Mouse (Mus musculus) layer of hippocampus, adult 2 months (tissue): ENCODE measurements around the gene Bcas1. TPM values are rescaled to one million over a fixed set of nuclear protein-coding genes. Genes with fewer than 3 reads are reported as not detected.
A peak's percentile ranks its signal among the peaks of the same experiment; 100 is the strongest.

Source experiments
- DNase-seq, 2 experiments: peaks; one replicate each; pipeline ENCODE4 v3.0.0; 2022; ENCODE audit warnings: low spot score in 2 of 2
- H3K27ac ChIP-seq: fragments of 200-600 bp; 2 replicates; pipeline ENCODE4 v1.8.1; 2022
- H3K4me3 ChIP-seq: fragments of 200-600 bp; 2 replicates; pipeline ENCODE4 v1.8.1; 2022; ENCODE audit warnings: mild to moderate bottlenecking
- CTCF ChIP-seq: fragments of 200-600 bp; conservative IDR thresholded peaks from 2 replicates; pipeline ENCODE4 v1.8.1; 2022; ENCODE audit warnings: antibody characterized with exemption, mild to moderate bottlenecking, moderate library complexity
- total RNA-seq, 2 experiments: library from RNA; stranded (reverse); gene quantifications; 2 replicates each; pipeline ENCODE4 v1.2.3; 2021

Gene Bcas1
- total RNA-seq, 2 experiments from 2014 or later = 59.4 to 69.6 TPM

GRCm38 (mm10) chr2:170310310-170310987 is 117.2 kb downstream of the Bcas1 start:
- H3K27ac ChIP-seq = no peak overlapping the region
- TF ChIP-seq CTCF = no peak
- DNase-seq = no peak
- no peak overlapping the region for H3K4me3 ChIP-seq

GRCm38 (mm10) chr2:170308966-170309365 is 118.7 kb downstream of the Bcas1 start:
- Histone ChIP-seq H3K4me3 (no peak overlapping the region), H3K27ac (no peak overlapping the region)
- TF ChIP-seq CTCF = no peak
- no peak for DNase-seq

GRCm38 (mm10) chr2:170308033-170308820 is 119.4 kb downstream of the Bcas1 start:
- DNase-seq = no peak
- no peak for TF ChIP-seq CTCF
- Histone ChIP-seq H3K4me3 (no peak overlapping the region), H3K27ac (no peak overlapping the region)

GRCm38 (mm10) chr2:170307589-170308021 is 120.0 kb downstream of the Bcas1 start:
- Histone ChIP-seq H3K4me3 (no peak overlapping the region), H3K27ac (no peak overlapping the region)
- no peak for TF ChIP-seq CTCF
- no peak for DNase-seq

GRCm38 (mm10) chr2:170306637-170307320 is 120.9 kb downstream of the Bcas1 start:
- DNase-seq = no peak
- no peak overlapping the region for H3K27ac ChIP-seq
- TF ChIP-seq CTCF = no peak
- H3K4me3 ChIP-seq = no peak overlapping the region

- no peak for DNase-seq
- no peak for TF ChIP-seq CTCF
- peak overlapping the region; percentile 17; the same call in 1 of the 2 replicates for H3K4me3 ChIP-seq
- H3K27ac ChIP-seq = no peak overlapping the region
These were observed 122.9 kb downstream of the Bcas1 start for GRCm38 (mm10) chr2:170304766-170305165.

- DNase-seq = no peak
- Histone ChIP-seq H3K4me3 (no peak overlapping the region), H3K27ac (no peak overlapping the region)
- TF ChIP-seq CTCF = no peak
These were observed 124.0 kb downstream of the Bcas1 start for GRCm38 (mm10) chr2:170303595-170303994.

GRCm38 (mm10) chr2:170302825-170303224 is 124.8 kb downstream of the Bcas1 start:
- TF ChIP-seq CTCF = no peak
- H3K27ac ChIP-seq = no peak overlapping the region
- no peak for DNase-seq
- H3K4me3 ChIP-seq = no peak overlapping the region

Other genes with a start within 250 kb of the Bcas1 start
- 10 to 100 TPM; 28.6 to 32.2 TPM for gene Pfdn4, start 68.6 kb upstream of the Bcas1 start, total RNA-seq
- not detected for gene Cyp24a1, start 69.3 kb upstream of the Bcas1 start, total RNA-seq
- gene 4930470P17Rik, start 174.2 kb upstream of the Bcas1 start, total RNA-seq = not detected